Mouse (Mus musculus): ENCODE results near the gene Fam205a3. TPM values are rescaled to one million over a fixed set of nuclear protein-coding genes. Genes with fewer than 3 reads are reported as not detected.
"Not testable (repeated sequence)": the region's sequence is repeated elsewhere in the genome, so short reads cannot be mapped to it uniquely, and the experiment has no call there.

The Fam205a3 gene
- polyA plus RNA-seq (2014; fragmentation: Nextera tagmentation; extraction: Ambion mirVana): 0.16 TPM in 1 of 2 replicates, not detected in the other

- not testable (repeated sequence) for H3K9ac ChIP-seq (ENCODE audit: low read length); H3K27me3 ChIP-seq (ENCODE audit: control insufficient read depth, insufficient read depth, low read length); ATAC-seq (ENCODE audit: insufficient read depth, low FRiP score, low TSS enrichment); H3K27ac ChIP-seq (ENCODE audit: low read depth, low read length); H3K36me3 ChIP-seq (ENCODE audit: control insufficient read depth, insufficient read depth, low read length); H3K9me3 ChIP-seq (ENCODE audit: control insufficient read depth, low read length); H3K4me3 ChIP-seq (ENCODE audit: low read depth, low read length); DNase-seq (ENCODE audit: low spot score); H3K4me2 ChIP-seq (ENCODE audit: low read depth); H3K4me1 ChIP-seq (ENCODE audit: control insufficient read depth, insufficient read depth, low read length)
- WGBS: no CpG with 5 or more reads among the region's 1 CpGs
Measured at GRCm38 (mm10) chr4:42318034-42318433, at the start of gene Fam205a3. Fam205a3 (plus strand) TSS chr4:42318334.

DNA sequence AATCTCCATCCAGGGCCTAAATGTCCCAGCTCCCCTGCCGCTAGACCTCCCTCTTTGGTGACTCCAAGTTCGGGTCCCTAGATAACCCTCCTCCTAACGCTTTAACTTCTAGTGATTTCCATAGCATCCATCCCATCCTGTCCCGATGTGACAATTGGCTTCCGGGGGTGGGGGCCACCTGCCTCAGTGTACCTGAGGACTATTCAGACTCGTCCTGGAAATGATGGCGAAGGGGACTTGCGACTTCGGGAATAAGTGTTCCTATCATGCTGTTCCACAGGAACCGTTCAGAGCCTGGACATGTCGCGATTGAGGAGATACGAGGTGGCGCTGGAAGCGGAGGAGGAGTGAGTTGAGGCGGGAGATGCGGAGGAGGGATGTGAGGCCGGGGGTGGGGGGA, 24.2 kb upstream of the Fam205a3 start, which contains the start of gene Gm21953:
TSS of gene Gm21953 (plus strand) at position 301 of the 400 bp plus-strand sequence.
- not testable (repeated sequence) for H3K4me3 ChIP-seq (ENCODE audit: low read depth, low read length); H3K4me1 ChIP-seq (ENCODE audit: control insufficient read depth, insufficient read depth, low read length); H3K27ac ChIP-seq (ENCODE audit: low read depth, low read length); DNase-seq (ENCODE audit: low spot score); H3K27me3 ChIP-seq (ENCODE audit: control insufficient read depth, insufficient read depth, low read length); H3K4me2 ChIP-seq (ENCODE audit: low read depth); ATAC-seq (ENCODE audit: insufficient read depth, low FRiP score, low TSS enrichment); H3K36me3 ChIP-seq (ENCODE audit: control insufficient read depth, insufficient read depth, low read length); H3K9me3 ChIP-seq (ENCODE audit: control insufficient read depth, low read length); H3K9ac ChIP-seq (ENCODE audit: low read length)
- no CpG with 5 or more reads among the region's 18 CpGs for WGBS

Other genes starting within 250 kb of the Fam205a3 start
- not detected in 2 replicates for gene Gm3893, start 227.1 kb upstream of the Fam205a3 start, polyA plus RNA-seq (2014; fragmentation: Nextera tagmentation; extraction: Ambion mirVana)
- not detected in 2 replicates for gene Gm13304, start 203.5 kb upstream of the Fam205a3 start, polyA plus RNA-seq (2014; fragmentation: Nextera tagmentation; extraction: Ambion mirVana)
- gene Gm13306, start 164.9 kb upstream of the Fam205a3 start, polyA plus RNA-seq (2014; fragmentation: Nextera tagmentation; extraction: Ambion mirVana): not detected in 2 replicates
- gene Gm13305, start 149.7 kb upstream of the Fam205a3 start, polyA plus RNA-seq (2014; fragmentation: Nextera tagmentation; extraction: Ambion mirVana): not detected in 2 replicates
- gene Gm10600, start 77.7 kb upstream of the Fam205a3 start, polyA plus RNA-seq (2014; fragmentation: Nextera tagmentation; extraction: Ambion mirVana): not detected in 2 replicates
- gene Ccl21b, start 62.6 kb upstream of the Fam205a3 start, polyA plus RNA-seq (2014; fragmentation: Nextera tagmentation; extraction: Ambion mirVana): not detected in 2 replicates
- not detected in 2 replicates for gene Gm21953, start 24.1 kb upstream of the Fam205a3 start, polyA plus RNA-seq (2014; fragmentation: Nextera tagmentation; extraction: Ambion mirVana)
- gene Gm21586, start 121.0 kb downstream of the Fam205a3 start, polyA plus RNA-seq (2014; fragmentation: Nextera tagmentation; extraction: Ambion mirVana): not detected in 2 replicates
- gene Gm2163, start 148.4 kb downstream of the Fam205a3 start, polyA plus RNA-seq (2014; fragmentation: Nextera tagmentation; extraction: Ambion mirVana): 0.13 TPM in 1 of 2 replicates, not detected in the other
- 0.16 TPM in 1 of 2 replicates, not detected in the other for gene Fam205a2, start 209.8 kb downstream of the Fam205a3 start, polyA plus RNA-seq (2014; fragmentation: Nextera tagmentation; extraction: Ambion mirVana)

Measured in neural tube, embryonic 11.5 days (tissue).